Mouse (Mus musculus): ENCODE data around the gene Prkar2b. TPM values are rescaled to one million over a fixed set of nuclear protein-coding genes. Genes with fewer than 3 reads are reported as not detected.

Gene Prkar2b
- polyA plus RNA-seq (2012; rRNA removed), result 57.1 and 70.8 TPM in 2 replicates

GRCm38 (mm10) chr12:32061090-32061930, at the start of gene Prkar2b:
Gene Prkar2b (minus strand): TSS chr12:32061296.
- no peak for DNase-seq (ENCODE audit: low read depth)

GRCm38 (mm10) chr12:32109201-32109600, 48.1 kb upstream of the Prkar2b start:
- peak; percentile 93 for DNase-seq (ENCODE audit: low read depth)

- no peak for DNase-seq (ENCODE audit: low read depth)
Observed at GRCm38 (mm10) chr12:32104955-32105521, 43.9 kb upstream of the Prkar2b start.

DNA sequence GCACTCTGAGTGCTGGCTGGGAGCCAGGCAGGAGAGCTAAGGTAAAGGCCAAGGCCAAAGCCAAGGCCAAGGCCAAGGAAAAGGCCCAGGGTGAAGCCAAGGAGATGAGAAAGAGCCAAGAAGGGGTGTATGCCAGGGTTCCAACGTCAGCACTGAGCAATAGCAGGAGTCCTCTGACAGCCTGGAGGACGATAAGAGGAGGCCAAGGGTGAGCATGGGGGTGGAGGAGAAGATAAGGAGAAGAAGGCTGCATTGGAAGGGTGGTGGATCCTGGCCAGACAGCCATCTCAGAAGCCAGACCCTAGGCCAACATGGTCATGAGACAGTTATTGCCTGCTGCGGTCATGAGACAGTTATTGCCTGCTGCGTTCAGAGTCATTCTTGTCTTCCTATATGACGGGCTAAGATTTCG, 43.4 kb upstream of the Prkar2b start:
- no peak for DNase-seq (ENCODE audit: low read depth)

GRCm38 (mm10) chr12:32101306-32101705, 40.2 kb upstream of the Prkar2b start:
- no peak for DNase-seq (ENCODE audit: low read depth)

DNA sequence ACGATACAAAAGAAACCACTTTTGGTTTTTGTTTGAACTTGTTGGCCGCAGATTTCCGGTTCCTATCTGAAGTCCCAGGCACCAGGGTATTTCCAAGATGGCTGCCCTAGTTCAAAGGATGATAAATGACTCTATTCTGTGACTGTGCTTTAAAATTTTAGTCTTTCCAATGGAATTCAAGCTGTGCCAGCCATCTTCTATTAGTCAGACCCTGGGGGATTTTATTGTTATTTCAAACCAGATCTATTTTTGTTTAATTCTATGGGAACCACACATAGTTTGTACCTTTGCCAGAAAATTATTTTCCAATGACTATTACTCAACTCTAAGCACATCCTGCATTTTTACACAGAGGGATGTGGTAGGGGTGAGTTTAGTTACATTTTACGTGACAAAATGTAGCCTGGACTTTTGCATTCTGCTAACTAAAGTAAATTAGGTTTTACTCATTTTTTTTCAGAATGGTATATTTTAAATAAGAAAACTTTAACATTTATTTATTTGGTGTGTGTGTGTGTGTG, 38.6 kb upstream of the Prkar2b start:
- no peak for DNase-seq (ENCODE audit: low read depth)

GRCm38 (mm10) chr12:32098596-32098995, 37.5 kb upstream of the Prkar2b start:
- DNase-seq (ENCODE audit: low read depth), result no peak

DNA sequence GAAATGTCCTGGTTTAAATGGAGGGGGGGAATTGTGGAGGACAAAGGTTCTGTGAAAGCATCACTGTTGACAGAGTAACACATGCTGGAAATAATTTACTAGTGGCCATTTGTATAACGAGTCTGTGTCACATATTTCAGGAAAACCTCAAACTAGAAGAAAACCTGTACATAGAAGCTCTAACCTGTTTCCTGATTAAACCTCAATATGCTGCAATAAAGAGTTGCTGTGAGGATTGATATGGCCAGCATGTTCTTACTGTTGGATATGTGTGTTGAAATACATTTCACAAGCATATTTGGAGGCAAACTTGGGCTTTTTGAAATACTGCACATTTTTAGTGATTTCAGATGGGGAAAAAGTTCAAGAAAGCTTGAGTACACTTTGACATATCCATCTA, 36.0 kb upstream of the Prkar2b start:
- DNase-seq (ENCODE audit: low read depth), result no peak

GRCm38 (mm10) chr12:32095164-32095563, 34.1 kb upstream of the Prkar2b start:
- no peak for DNase-seq (ENCODE audit: low read depth)

GRCm38 (mm10) chr12:32092452-32092851, 31.4 kb upstream of the Prkar2b start:
- DNase-seq (ENCODE audit: low read depth), result no peak

DNA sequence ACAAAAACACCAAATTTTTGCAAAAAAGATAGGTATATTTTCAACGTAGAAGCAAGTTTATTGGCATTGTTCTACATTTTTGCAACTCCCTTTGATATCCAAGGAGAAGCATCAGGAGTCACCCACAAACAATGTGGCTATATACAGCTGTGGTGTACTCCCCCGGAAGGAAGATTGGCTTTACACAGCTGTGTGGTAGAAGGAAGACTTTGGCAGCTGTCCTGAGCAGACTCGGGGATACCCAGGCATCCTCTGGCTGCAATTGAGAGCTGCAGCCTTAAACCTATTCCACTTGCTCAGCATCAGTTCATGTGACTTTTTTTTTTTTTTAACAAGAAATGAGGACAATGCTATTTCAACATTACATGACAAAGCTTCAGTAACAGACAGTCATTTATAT, 27.5 kb upstream of the Prkar2b start:
- no peak for DNase-seq (ENCODE audit: low read depth)

- no peak for DNase-seq (ENCODE audit: low read depth)
Observed at GRCm38 (mm10) chr12:32087339-32087738, 26.2 kb upstream of the Prkar2b start.

GRCm38 (mm10) chr12:32086874-32087273, 25.8 kb upstream of the Prkar2b start:
- no peak for DNase-seq (ENCODE audit: low read depth)

- no peak for DNase-seq (ENCODE audit: low read depth)
Observed at GRCm38 (mm10) chr12:32085856-32086255, 24.8 kb upstream of the Prkar2b start.

DNA sequence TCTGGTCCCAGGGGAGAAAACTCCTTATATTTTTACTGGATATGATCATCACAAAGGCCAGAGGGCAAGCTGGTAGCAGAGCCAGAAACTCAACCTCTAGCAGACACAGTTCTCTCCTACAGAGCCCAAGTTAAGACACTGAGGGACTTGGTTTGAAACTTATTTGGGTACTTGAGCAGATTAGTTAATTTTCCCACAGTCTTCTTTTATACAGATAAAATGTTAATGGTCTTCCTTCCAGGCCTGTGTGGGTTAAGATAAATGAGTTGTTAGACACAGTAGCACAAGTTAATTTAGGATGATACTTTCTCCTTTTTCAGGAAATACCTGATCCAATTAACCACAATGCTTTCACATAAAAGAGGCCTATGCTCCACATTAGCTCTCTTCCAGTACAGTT, 24.1 kb upstream of the Prkar2b start:
- no peak for DNase-seq (ENCODE audit: low read depth)

DNA sequence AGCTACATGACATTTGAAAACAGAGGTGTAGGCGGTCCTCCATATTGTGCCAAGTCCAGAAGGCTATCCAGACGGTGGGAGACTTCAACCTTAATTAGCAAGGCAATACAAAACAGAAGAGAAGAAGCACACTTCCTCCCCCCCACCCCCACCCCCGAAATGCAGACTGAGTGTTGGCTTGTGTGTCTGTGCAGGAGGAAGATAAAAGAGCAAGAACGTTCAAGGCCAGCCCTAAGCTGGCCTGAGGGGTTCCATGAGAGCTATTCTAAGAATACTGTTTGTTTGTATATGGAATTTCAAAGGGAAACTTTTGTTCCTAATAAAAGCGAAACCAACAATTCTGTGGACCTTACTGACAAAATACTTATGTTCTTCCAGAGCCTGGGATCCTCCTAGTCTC, 23.5 kb upstream of the Prkar2b start:
- no peak for DNase-seq (ENCODE audit: low read depth)

DNA sequence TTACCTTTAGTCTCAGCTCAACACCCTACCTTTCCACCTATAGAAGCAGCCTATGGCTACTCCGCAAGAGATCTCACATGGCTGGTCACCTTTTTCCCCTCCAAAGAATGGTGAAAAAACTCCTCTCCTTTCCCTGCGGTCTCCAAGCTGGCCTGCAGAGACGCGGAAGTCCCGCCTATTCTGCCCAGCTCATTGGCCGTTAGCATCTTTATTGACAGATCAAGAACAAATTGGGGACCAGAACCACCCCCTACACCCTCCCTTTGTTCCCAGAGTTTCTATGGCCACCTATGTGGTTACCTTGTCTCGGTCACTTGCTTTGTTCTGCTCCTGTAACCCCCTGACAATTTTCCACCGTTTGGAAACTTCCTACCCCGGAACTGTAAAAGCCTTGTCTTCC, 19.6 kb upstream of the Prkar2b start:
- no peak for DNase-seq (ENCODE audit: low read depth)

DNA sequence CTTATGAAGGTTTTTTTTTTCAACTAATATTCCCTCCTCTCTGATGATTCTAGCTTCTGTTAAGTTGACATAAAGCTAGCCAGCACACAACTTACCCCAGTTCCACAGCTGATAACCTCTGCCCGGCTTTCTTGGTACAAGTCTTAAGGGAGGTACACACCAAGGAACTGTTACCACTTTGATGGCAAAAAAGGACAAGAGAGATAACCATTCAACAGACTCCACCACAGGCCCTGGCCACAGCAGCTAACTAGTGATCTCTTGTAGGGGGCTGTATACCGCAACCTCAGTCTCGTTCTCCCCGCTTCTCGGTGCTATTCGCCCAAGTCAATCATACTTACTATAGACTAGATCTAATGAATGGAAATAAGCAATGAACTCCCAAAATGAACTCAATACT, 16.3 kb upstream of the Prkar2b start:
- no peak for DNase-seq (ENCODE audit: low read depth)

DNA sequence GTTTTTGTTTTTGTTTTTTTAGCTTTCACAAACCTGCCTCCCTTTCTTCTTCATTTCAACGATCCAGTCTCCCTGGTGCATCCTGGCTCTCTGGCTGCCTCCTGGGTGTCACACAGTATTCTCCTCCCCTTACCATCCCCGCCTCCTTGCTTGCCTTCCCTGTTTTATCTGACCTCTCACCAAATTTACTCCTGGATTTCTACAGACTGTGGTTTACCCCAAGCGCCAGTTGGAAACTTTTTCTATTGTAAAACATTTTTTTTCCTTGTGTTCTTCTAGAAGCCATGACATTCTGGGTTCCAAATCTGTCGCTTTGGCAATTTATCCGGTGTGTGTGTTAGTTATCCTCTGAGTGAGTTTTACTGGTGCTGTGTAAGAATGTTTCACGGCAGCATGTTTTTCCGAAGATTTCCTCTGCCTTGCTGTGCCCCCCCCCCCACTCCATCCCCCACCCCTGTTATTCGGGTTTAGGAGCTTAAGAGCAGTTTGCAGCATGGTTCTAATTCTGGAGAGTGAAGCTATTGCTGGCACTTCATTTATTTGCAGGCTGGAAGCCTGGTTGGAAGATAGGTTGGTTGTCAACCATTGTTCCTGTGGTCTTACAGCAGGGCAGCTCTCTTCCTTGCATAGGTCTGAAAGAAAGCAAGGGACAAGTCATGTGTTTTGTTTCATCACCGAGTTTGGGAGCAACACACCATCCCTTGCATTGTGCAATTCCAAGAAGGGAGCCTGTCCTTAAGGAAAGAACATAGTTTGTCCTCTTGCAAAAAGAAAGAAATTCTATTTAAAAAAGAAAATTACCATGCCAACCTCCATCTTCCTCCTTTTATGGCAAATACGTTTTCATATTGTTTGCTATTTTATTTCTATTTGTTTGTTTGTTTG, 15.0 kb upstream of the Prkar2b start:
- DNase-seq (ENCODE audit: low read depth), result no peak

GRCm38 (mm10) chr12:32074271-32074670, 13.2 kb upstream of the Prkar2b start:
- no peak for DNase-seq (ENCODE audit: low read depth)

GRCm38 (mm10) chr12:32066004-32066403, 4.9 kb upstream of the Prkar2b start:
- DNase-seq (ENCODE audit: low read depth), result no peak
